ENCODE assay signal across 7 mouse cellular contexts in the genomic region with DNA sequence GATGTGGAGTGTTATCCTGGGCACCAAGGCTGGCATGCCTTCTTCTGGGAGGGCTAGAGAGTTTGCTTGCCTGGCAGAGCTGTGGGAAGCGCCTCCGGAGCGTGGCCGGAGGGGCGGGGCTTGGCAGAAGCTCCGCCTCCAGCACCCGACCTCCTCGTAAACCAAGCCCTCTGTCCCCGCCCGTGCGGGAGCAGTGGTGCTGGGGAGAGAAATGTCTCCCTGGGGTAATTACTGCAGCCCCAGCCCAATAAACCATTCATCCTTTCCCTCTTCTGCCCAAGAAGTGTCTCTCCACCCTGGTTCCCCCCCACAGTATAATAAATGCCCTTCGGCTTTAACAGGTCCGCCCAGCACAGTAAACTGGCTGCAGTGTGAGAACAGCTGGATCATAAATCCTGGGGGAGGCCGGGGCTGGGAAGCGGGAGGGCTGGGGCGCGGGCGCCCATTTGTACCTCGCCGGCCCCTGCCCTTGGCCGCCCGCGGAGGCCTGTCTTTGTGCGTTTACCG. TPM values are rescaled to one million over a fixed set of nuclear protein-coding genes. Genes with fewer than 3 reads are reported as not detected.
DNase-seq lines count a peak whose midpoint lies in the region; ATAC-seq lines count a peak whose summit lies in the region.

No protein-coding gene starts in this region.

- ATAC-seq in midbrain, embryonic 14.5 days (ENCODE audit: low FRiP score, low TSS enrichment), result peak; percentile 57

- intact Hi-C loops in left cerebral cortex, postnatal 4 days (cut with DNase I), result no loop called here

- no peaks in the 10 kb centered on the region for H3K27me3 ChIP-seq in midbrain, embryonic 14.5 days (ENCODE audit: control insufficient read depth, insufficient read depth, low read length)

- peaks cover 54% of the 10 kb centered on the region for H3K4me1 ChIP-seq in midbrain, embryonic 14.5 days (ENCODE audit: control insufficient read depth, insufficient read depth, low read length)

- peak overlapping the region; percentile 85 for H3K4me2 ChIP-seq in midbrain, embryonic 14.5 days (ENCODE audit: low read length)

- peak; percentile 71 for DNase-seq in R1 (ENCODE audit: low read depth, low spot score)
- DNase-seq in cerebellum, adult 18-20 months, result peak; percentile 82 to 89
- DNase-seq in forelimb bud, embryonic 11.5 days (ENCODE audit: low read depth, low spot score), result peak; percentile 20
- DNase-seq in kidney, adult 11 months, result peak; percentile 33
- DNase-seq in left cerebral cortex, postnatal 4 days, result peak; percentile 76
- peak; percentile 88 for DNase-seq in midbrain, embryonic 14.5 days
- peak; percentile 36 for DNase-seq in testis, postnatal 14 days (ENCODE audit: low spot score)

- H3K4me3 ChIP-seq in midbrain, embryonic 14.5 days (replicated peaks; ENCODE audit: low read depth, low read length), result peak overlapping the region; percentile 91

- under 1% methylated on average over 25 of the region's 25 CpGs for WGBS in midbrain, embryonic 14.5 days

- peak overlapping the region; percentile 91 for H3K27ac ChIP-seq in midbrain, embryonic 14.5 days (replicated peaks; ENCODE audit: low read depth, low read length)

- peak overlapping the region; percentile 56 for H3K9ac ChIP-seq in midbrain, embryonic 14.5 days (replicated peaks; ENCODE audit: low read length)

- no peaks in the 10 kb centered on the region for H3K9me3 ChIP-seq in midbrain, embryonic 14.5 days (ENCODE audit: control insufficient read depth, low read length)

- H3K36me3 ChIP-seq in midbrain, embryonic 14.5 days (ENCODE audit: control insufficient read depth, insufficient read depth, low read length), result peaks cover 27% of the 10 kb centered on the region

RNA-seq across cellular contexts. Expression of gene Slc22a12, which starts 40.7 kb away (rescaled TPM):
- total RNA-seq in left cerebral cortex, postnatal 4 days (2021), result under 1 TPM in 1 of 2 experiments, not detected in 1; 0.30 TPM
- polyA plus RNA-seq in midbrain, embryonic 14.5 days (2014; fragmentation: Nextera tagmentation; extraction: Ambion mirVana), result not detected in 2 replicates

Comparison
In these comparisons a context has a peak if more than half of its experiments do, and no peak if none do; other contexts are left out.
1. Peak in every context shown above with its lines: DNase-seq, ATAC-seq, H3K4me3 ChIP-seq and H3K27ac ChIP-seq.
2. DNase-seq: peak in every context shown above with its lines; median percentile 88 in midbrain, embryonic 14.5 days; 86 in cerebellum, adult 18-20 months; 76 in left cerebral cortex, postnatal 4 days; 71 in R1; 36 in testis, postnatal 14 days; 33 in kidney, adult 11 months; 20 in forelimb bud, embryonic 11.5 days.